Mouse (Mus musculus) brain, embryonic 14.5 days (tissue): ENCODE data around the gene Lce3c.

ENCODE experiments used
- CTCF ChIP-seq: fragments of 200-500 bp; IDR thresholded peaks from 2 replicates; pipeline ENCODE4 v1.5.1; 2012; ENCODE audit warnings: inconsistent platforms, mild to moderate bottlenecking, moderate library complexity, borderline replicate concordance; ENCODE audit not compliant: insufficient read depth, insufficient read length; ENCODE audit errors: extremely low read depth
- POLR2A ChIP-seq: fragments of 200-500 bp; IDR thresholded peaks from 2 replicates; pipeline ENCODE4 v1.6.1; 2012; ENCODE audit warnings: mild to moderate bottlenecking, inconsistent platforms, borderline replicate concordance; ENCODE audit not compliant: poor library complexity, insufficient read depth, insufficient read length, severe bottlenecking; ENCODE audit errors: extremely low read depth

- no peak for TF ChIP-seq CTCF
- TF ChIP-seq POLR2A: no peak
These were observed 12.8 kb downstream of the Lce3c start, which contains the start of gene Lce3d for GRCm38 (mm10) chr3:92957090-92957489.
